Mouse (Mus musculus) embryonic facial prominence, embryonic 12.5 days (tissue): ENCODE data around the gene Gm17428. TPM values are rescaled to one million over a fixed set of nuclear protein-coding genes. Genes with fewer than 3 reads are reported as not detected.
"Not testable (repeated sequence)": the region's sequence is repeated elsewhere in the genome, so short reads cannot be mapped to it uniquely, and the experiment has no call there.

Source experiments
- ATAC-seq: fragments of 200-750 bp; cut with Nextera tagmentation; 2 replicates; pipeline ENCODE4 v1.8.0; 2017; ENCODE audit not compliant: insufficient number of reproducible peaks, insufficient read depth, low FRiP score, low TSS enrichment
- H3K27ac ChIP-seq: fragments of 300-500 bp; sonication (generic); 2 replicates; pipeline ENCODE4 v1.5.1; 2016; ENCODE audit warnings: mild to moderate bottlenecking
- H3K27me3 ChIP-seq: fragments of 300-500 bp; sonication (generic); 2 replicates; pipeline ENCODE4 v1.6.1; 2016; ENCODE audit warnings: mild to moderate bottlenecking, moderate library complexity
- H3K36me3 ChIP-seq: fragments of 300-500 bp; sonication (generic); 2 replicates; pipeline ENCODE4 v1.6.1; 2016; ENCODE audit warnings: mild to moderate bottlenecking
- H3K4me1 ChIP-seq: fragments of 300-500 bp; sonication (generic); 2 replicates; pipeline ENCODE4 v1.6.1; 2016
- H3K4me2 ChIP-seq: fragments of 300-500 bp; sonication (generic); replicated peaks from 2 replicates; pipeline ENCODE4 v1.6.1; 2016; ENCODE audit warnings: mild to moderate bottlenecking, moderate library complexity
- H3K4me3 ChIP-seq: fragments of 300-500 bp; sonication (generic); 2 replicates; pipeline ENCODE4 v1.5.1; 2016; ENCODE audit warnings: mild to moderate bottlenecking
- H3K9ac ChIP-seq: fragments of 300-500 bp; sonication (generic); 2 replicates; pipeline ENCODE4 v1.6.1; 2016; ENCODE audit warnings: mild to moderate bottlenecking, moderate library complexity
- H3K9me3 ChIP-seq: fragments of 300-500 bp; sonication (generic); 2 replicates; pipeline ENCODE4 v1.6.1; 2016; ENCODE audit warnings: mild to moderate bottlenecking, moderate library complexity
- WGBS: fragments of 180-500 bp; shearing (Covaris S2); methylation state at CpG from one replicate; pipeline ENCODE4 v1.1.7; 2016; 5-methylcytosine and 5-hydroxymethylcytosine counted together
- polyA plus RNA-seq: library from polyadenylated mRNA; unstranded; fragments of >200 nt; fragmentation: Nextera tagmentation; extraction: Ambion mirVana; gene quantifications from 2 replicates; pipeline ENCODE4 v1.2.1, GENCODE M21; 2016

Gene Gm17428
- polyA plus RNA-seq, 1 experiment from 2014 or later: not detected

GRCm38 (mm10) chr14:54994869-54995186, 18.1 kb downstream of the Gm17428 start:
- no peaks in the 10 kb centered on the region for H3K36me3 ChIP-seq
- no peaks in the 10 kb centered on the region for H3K27me3 ChIP-seq
- peaks cover 28% of the 10 kb centered on the region for H3K4me1 ChIP-seq
- H3K27ac ChIP-seq: peak overlapping the region; percentile 75; the same call in 1 of the 2 replicates
- H3K4me3 ChIP-seq: no peak overlapping the region
- H3K4me2 ChIP-seq: no peak overlapping the region
- no peak for ATAC-seq
- no peaks in the 10 kb centered on the region for H3K9me3 ChIP-seq
- no peak overlapping the region for H3K9ac ChIP-seq

- no peaks in the 10 kb centered on the region for H3K27me3 ChIP-seq
- no peak overlapping the region for H3K9ac ChIP-seq
- H3K4me3 ChIP-seq: no peak overlapping the region
- 38% methylated on average over 14 of the region's 14 CpGs for WGBS
- no peaks in the 10 kb centered on the region for H3K9me3 ChIP-seq
- ATAC-seq: peak; percentile 19; the same call in 1 of the 2 replicates
- H3K4me2 ChIP-seq: no peak overlapping the region
- H3K4me1 ChIP-seq: peaks cover 28% of the 10 kb centered on the region
- no peaks in the 10 kb centered on the region for H3K36me3 ChIP-seq
- H3K27ac ChIP-seq: peak overlapping the region; percentile 75
Observed at GRCm38 (mm10) chr14:54995457-54996138, 18.9 kb downstream of the Gm17428 start.

- peaks cover 28% of the 10 kb centered on the region for H3K4me1 ChIP-seq
- H3K9ac ChIP-seq: no peak overlapping the region
- 0 out of 2 replicates have a peak, but pooled peaks have one; percentile 4 for ATAC-seq
- H3K9me3 ChIP-seq: no peaks in the 10 kb centered on the region
- H3K4me2 ChIP-seq: no peak overlapping the region
- H3K36me3 ChIP-seq: no peaks in the 10 kb centered on the region
- H3K27me3 ChIP-seq: no peaks in the 10 kb centered on the region
- no peak overlapping the region for H3K4me3 ChIP-seq
- 56% methylated on average over 9 of the region's 9 CpGs for WGBS
- peak overlapping the region; percentile 75 for H3K27ac ChIP-seq
Observed at GRCm38 (mm10) chr14:54996793-54997192, 20.1 kb downstream of the Gm17428 start.

GRCm38 (mm10) chr14:54997297-54997696, 20.6 kb downstream of the Gm17428 start:
- Histone ChIP-seq H3K27ac (0 out of 2 replicates have a peak overlapping the region, but pooled peaks have one; percentile 75), H3K4me2 (no peak overlapping the region), H3K9ac (no peak overlapping the region), H3K27me3 (no peaks in the 10 kb centered on the region), H3K9me3 (no peaks in the 10 kb centered on the region), H3K4me1 (peaks cover 32% of the 10 kb centered on the region), H3K36me3 (no peaks in the 10 kb centered on the region), H3K4me3 (no peak overlapping the region)
- WGBS: 45% methylated on average over 4 of the region's 4 CpGs
- 0 out of 2 replicates have a peak, but pooled peaks have one; percentile 18 for ATAC-seq

- no peaks in the 10 kb centered on the region for H3K27me3 ChIP-seq
- H3K4me2 ChIP-seq: no peak overlapping the region
- H3K36me3 ChIP-seq: no peaks in the 10 kb centered on the region
- no peak overlapping the region for H3K4me3 ChIP-seq
- no peak overlapping the region for H3K27ac ChIP-seq
- no peak overlapping the region for H3K9ac ChIP-seq
- no peaks in the 10 kb centered on the region for H3K9me3 ChIP-seq
- H3K4me1 ChIP-seq: peaks cover 33% of the 10 kb centered on the region
- no peak for ATAC-seq
Observed at GRCm38 (mm10) chr14:54998680-54999079, 21.9 kb downstream of the Gm17428 start.

- H3K36me3 ChIP-seq, H3K9ac ChIP-seq, H3K27me3 ChIP-seq, H3K4me3 ChIP-seq, H3K4me2 ChIP-seq, H3K9me3 ChIP-seq, H3K27ac ChIP-seq, ATAC-seq: not testable (repeated sequence)
- WGBS: 87% methylated on average over 5 of the region's 5 CpGs
- peaks cover 30% of the 10 kb centered on the region for H3K4me1 ChIP-seq
Observed at GRCm38 (mm10) chr14:54999868-55000267, 23.1 kb downstream of the Gm17428 start.

GRCm38 (mm10) chr14:55000814-55001213, 24.1 kb downstream of the Gm17428 start:
- no peaks in the 10 kb centered on the region for H3K36me3 ChIP-seq
- H3K27ac ChIP-seq: no peak overlapping the region
- no peaks in the 10 kb centered on the region for H3K27me3 ChIP-seq
- no peak overlapping the region for H3K4me3 ChIP-seq
- H3K9me3 ChIP-seq: no peaks in the 10 kb centered on the region
- whole genome bisulfite sequencing: 77% methylated on average over 6 of the region's 6 CpGs
- peaks cover 21% of the 10 kb centered on the region for H3K4me1 ChIP-seq
- no peak overlapping the region for H3K9ac ChIP-seq
- ATAC-seq: no peak
- no peak overlapping the region for H3K4me2 ChIP-seq

- H3K4me2 ChIP-seq: no peak overlapping the region
- no peak overlapping the region for H3K27ac ChIP-seq
- H3K36me3 ChIP-seq: no peaks in the 10 kb centered on the region
- H3K4me1 ChIP-seq: peaks cover 19% of the 10 kb centered on the region
- ATAC-seq: no peak
- no peak overlapping the region for H3K4me3 ChIP-seq
- H3K27me3 ChIP-seq: no peaks in the 10 kb centered on the region
- WGBS: 97% methylated on average over 2 of the region's 2 CpGs
- H3K9me3 ChIP-seq: no peaks in the 10 kb centered on the region
- no peak overlapping the region for H3K9ac ChIP-seq
Observed at GRCm38 (mm10) chr14:55001446-55001845, 24.7 kb downstream of the Gm17428 start.

- H3K4me3 ChIP-seq: no peak overlapping the region
- no peak for ATAC-seq
- no peak overlapping the region for H3K4me2 ChIP-seq
- H3K36me3 ChIP-seq: no peaks in the 10 kb centered on the region
- no peaks in the 10 kb centered on the region for H3K27me3 ChIP-seq
- H3K9me3 ChIP-seq: no peaks in the 10 kb centered on the region
- 38% methylated on average over 12 of the region's 12 CpGs for WGBS
- H3K27ac ChIP-seq: no peak overlapping the region
- peaks cover 13% of the 10 kb centered on the region for H3K4me1 ChIP-seq
- H3K9ac ChIP-seq: no peak overlapping the region
Observed at GRCm38 (mm10) chr14:55001938-55002686, 25.4 kb downstream of the Gm17428 start.

- no peaks in the 10 kb centered on the region for H3K9me3 ChIP-seq
- peaks cover 10% of the 10 kb centered on the region; the same call in 1 of the 2 replicates for H3K4me1 ChIP-seq
- H3K4me3 ChIP-seq: no peak overlapping the region
- 68% methylated on average over 7 of the region's 7 CpGs for WGBS
- H3K4me2 ChIP-seq: no peak overlapping the region
- no peaks in the 10 kb centered on the region for H3K36me3 ChIP-seq
- H3K9ac ChIP-seq: no peak overlapping the region
- ATAC-seq: no peak
- H3K27ac ChIP-seq: no peak overlapping the region
- H3K27me3 ChIP-seq: no peaks in the 10 kb centered on the region
Observed at GRCm38 (mm10) chr14:55002687-55003120, 26.0 kb downstream of the Gm17428 start.

- WGBS: 76% methylated on average over 18 of the region's 18 CpGs
- no peak for ATAC-seq
- Histone ChIP-seq H3K4me1 (peaks cover 10% of the 10 kb centered on the region; the same call in 1 of the 2 replicates), H3K27ac (peak overlapping the region; percentile 17; the same call in 1 of the 2 replicates), H3K9me3 (no peaks in the 10 kb centered on the region), H3K27me3 (no peaks in the 10 kb centered on the region), H3K4me3 (no peak overlapping the region), H3K9ac (no peak overlapping the region), H3K4me2 (no peak overlapping the region), H3K36me3 (no peaks in the 10 kb centered on the region)
Observed at GRCm38 (mm10) chr14:55003878-55004855, 27.4 kb downstream of the Gm17428 start.
